Mouse (Mus musculus): Measurements from ENCODE around the gene Tns3. TPM values are rescaled to one million over a fixed set of nuclear protein-coding genes. Genes with fewer than 3 reads are reported as not detected.

Tns3 gene
- polyA plus RNA-seq, 1 experiment from 2014 or later, result 10.5 TPM

DNA sequence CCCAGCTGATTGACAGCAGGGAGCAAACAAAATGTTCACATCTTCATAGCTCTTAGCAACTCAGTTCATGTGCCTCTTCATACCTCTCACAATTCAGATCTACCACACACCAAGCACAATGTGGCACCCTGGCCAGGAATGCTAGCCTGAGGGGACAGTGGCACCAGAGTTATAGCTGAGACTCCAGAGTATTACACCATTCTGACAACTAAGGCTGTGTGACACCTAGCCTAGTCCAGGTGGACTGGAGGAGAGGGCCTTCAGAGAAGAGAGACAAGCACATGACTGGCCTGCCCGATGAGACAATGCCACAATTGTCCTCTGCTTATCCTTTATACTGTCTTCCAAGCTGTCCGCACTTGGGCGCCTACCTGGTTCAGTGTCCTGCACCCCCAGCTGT, 192.8 kb downstream of the Tns3 start:
- no peaks in the 10 kb centered on the region for H3K27me3 ChIP-seq (replicated peaks; ENCODE audit: control insufficient read depth, insufficient read depth, low read length)
- H3K4me3 ChIP-seq (ENCODE audit: low read depth, low read length), result no peak overlapping the region
- peaks cover 20% of the 10 kb centered on the region; the same call in 1 of the 2 replicates for H3K36me3 ChIP-seq (ENCODE audit: control insufficient read depth, insufficient read depth)
- H3K4me1 ChIP-seq (replicated peaks; ENCODE audit: control insufficient read depth, insufficient read depth, low read length), result peaks cover 17% of the 10 kb centered on the region
- H3K27ac ChIP-seq (ENCODE audit: low read depth, low read length), result no peak overlapping the region
- no peak for ATAC-seq
- H3K9ac ChIP-seq (ENCODE audit: low read depth, low read length), result no peak overlapping the region
- H3K4me2 ChIP-seq (replicated peaks; ENCODE audit: low read depth), result no peak overlapping the region
- no peaks in the 10 kb centered on the region for H3K9me3 ChIP-seq (ENCODE audit: control insufficient read depth)
- TF ChIP-seq CTCF (IDR thresholded peaks at IDR 0.05; ENCODE audit: low read depth), result no peak
- WGBS, result 77% methylated on average over 3 of the region's 3 CpGs

GRCm38 (mm10) chr11:8469537-8469936, 194.8 kb downstream of the Tns3 start:
- ATAC-seq, result no peak
- H3K27me3 ChIP-seq (replicated peaks; ENCODE audit: control insufficient read depth, insufficient read depth, low read length), result no peaks in the 10 kb centered on the region
- no peak for TF ChIP-seq CTCF (IDR thresholded peaks at IDR 0.05; ENCODE audit: low read depth)
- peak overlapping the region; percentile 24; the same call in 1 of the 2 replicates for H3K27ac ChIP-seq (ENCODE audit: low read depth, low read length)
- peaks cover 18% of the 10 kb centered on the region for H3K4me1 ChIP-seq (replicated peaks; ENCODE audit: control insufficient read depth, insufficient read depth, low read length)
- peak overlapping the region; percentile 75; the same call in 1 of the 2 replicates for H3K4me2 ChIP-seq (replicated peaks; ENCODE audit: low read depth)
- 29% methylated on average over 9 of the region's 9 CpGs for WGBS
- no peak overlapping the region for H3K9ac ChIP-seq (ENCODE audit: low read depth, low read length)
- no peaks in the 10 kb centered on the region for H3K9me3 ChIP-seq (ENCODE audit: control insufficient read depth)
- H3K36me3 ChIP-seq (ENCODE audit: control insufficient read depth, insufficient read depth), result peaks cover 17% of the 10 kb centered on the region; the same call in 1 of the 2 replicates
- H3K4me3 ChIP-seq (ENCODE audit: low read depth, low read length), result no peak overlapping the region

DNA sequence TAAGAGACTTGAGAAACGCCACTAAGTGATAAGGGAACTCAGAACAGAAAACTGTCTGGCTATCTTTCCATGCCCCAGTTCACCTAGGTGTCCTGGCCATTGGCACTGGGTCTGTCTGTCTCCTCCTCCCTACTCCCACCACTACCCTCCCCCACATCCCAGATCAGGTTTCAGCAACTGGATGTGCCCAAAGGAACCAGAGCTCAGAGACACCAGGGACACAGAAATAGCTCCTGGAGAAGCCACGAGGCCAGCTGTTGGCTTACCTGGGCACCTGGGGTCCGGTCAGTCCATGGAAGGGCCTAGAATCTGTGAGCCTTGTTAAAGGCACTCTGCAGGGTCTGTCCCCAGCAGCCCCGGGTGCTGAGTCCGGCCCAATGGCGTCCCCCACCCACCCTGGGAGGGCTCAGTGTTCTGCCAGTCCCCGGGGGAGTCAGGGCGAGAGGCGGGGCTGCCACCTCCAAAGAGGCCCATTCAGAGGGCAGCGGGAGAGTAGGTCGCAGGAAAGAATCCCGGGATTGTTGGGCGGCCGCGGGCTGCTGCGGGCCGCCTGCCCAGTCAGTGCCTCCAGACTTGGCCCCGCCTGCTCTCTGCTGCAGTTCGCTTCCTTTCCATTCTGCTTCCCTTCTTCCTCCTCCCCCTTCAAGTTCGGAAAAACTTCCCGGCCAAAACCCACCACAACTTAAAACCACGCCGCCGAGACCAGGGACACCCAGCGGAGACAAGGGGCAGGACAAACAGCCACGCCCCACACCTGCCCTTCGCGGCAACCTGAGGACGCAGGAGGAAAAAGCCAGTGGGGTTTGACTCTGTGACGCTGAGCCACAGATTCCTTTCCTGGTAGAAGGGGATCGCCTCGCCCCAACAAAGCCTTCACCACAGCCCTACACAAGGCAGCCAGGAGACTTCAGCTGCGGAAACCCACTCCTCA, 195.9 kb downstream of the Tns3 start:
- Histone ChIP-seq H3K27ac (ENCODE audit: low read depth, low read length) (peak overlapping the region; percentile 24), H3K4me1 (replicated peaks; ENCODE audit: control insufficient read depth, insufficient read depth, low read length) (peaks cover 18% of the 10 kb centered on the region), H3K4me3 (ENCODE audit: low read depth, low read length) (peak overlapping the region; percentile 43), H3K4me2 (replicated peaks; ENCODE audit: low read depth) (peak overlapping the region; percentile 75), H3K36me3 (ENCODE audit: control insufficient read depth, insufficient read depth) (peaks cover 15% of the 10 kb centered on the region), H3K9me3 (ENCODE audit: control insufficient read depth) (no peaks in the 10 kb centered on the region), H3K9ac (ENCODE audit: low read depth, low read length) (peak overlapping the region; percentile 53), H3K27me3 (replicated peaks; ENCODE audit: control insufficient read depth, insufficient read depth, low read length) (no peaks in the 10 kb centered on the region)
- peak; percentile 65 for ATAC-seq
- 3% methylated on average over 33 of the region's 33 CpGs for WGBS
- TF ChIP-seq CTCF (IDR thresholded peaks at IDR 0.05; ENCODE audit: low read depth), result peak; percentile 50

- Histone ChIP-seq H3K27me3 (replicated peaks; ENCODE audit: control insufficient read depth, insufficient read depth, low read length) (no peaks in the 10 kb centered on the region), H3K9me3 (ENCODE audit: control insufficient read depth) (no peaks in the 10 kb centered on the region), H3K27ac (ENCODE audit: low read depth, low read length) (peak overlapping the region; percentile 2; the same call in 1 of the 2 replicates), H3K4me1 (replicated peaks; ENCODE audit: control insufficient read depth, insufficient read depth, low read length) (peaks cover 17% of the 10 kb centered on the region), H3K4me2 (replicated peaks; ENCODE audit: low read depth) (peak overlapping the region; percentile 75), H3K9ac (ENCODE audit: low read depth, low read length) (peak overlapping the region; percentile 53), H3K36me3 (ENCODE audit: control insufficient read depth, insufficient read depth) (peaks cover 23% of the 10 kb centered on the region), H3K4me3 (ENCODE audit: low read depth, low read length) (peak overlapping the region; percentile 43)
- whole genome bisulfite sequencing, result 54% methylated on average over 13 of the region's 13 CpGs
- no peak for TF ChIP-seq CTCF (IDR thresholded peaks at IDR 0.05; ENCODE audit: low read depth)
- no peak for ATAC-seq
Observed at GRCm38 (mm10) chr11:8467403-8468160, 196.8 kb downstream of the Tns3 start.

DNA sequence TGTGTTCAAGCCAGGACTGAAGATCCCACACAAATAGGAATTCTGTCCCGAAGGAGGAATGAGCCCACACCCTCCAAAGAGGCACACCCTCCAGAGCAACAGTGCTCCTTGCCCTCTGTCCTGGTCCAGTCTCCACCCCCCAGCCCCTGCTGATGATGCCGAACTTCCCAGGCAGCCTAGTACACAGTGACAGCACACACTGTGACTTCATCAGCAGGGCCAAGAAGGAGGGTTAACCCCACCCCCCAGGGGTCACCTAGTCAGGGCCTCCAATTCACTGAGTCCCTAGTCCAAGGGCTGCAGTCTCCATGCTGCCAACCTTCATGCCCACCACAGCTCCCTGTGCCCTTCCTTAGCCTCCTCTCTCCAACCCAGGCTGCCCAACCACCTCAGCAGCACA, 200.5 kb downstream of the Tns3 start:
- no peaks in the 10 kb centered on the region for H3K9me3 ChIP-seq (ENCODE audit: control insufficient read depth)
- no peak overlapping the region for H3K4me3 ChIP-seq (ENCODE audit: low read depth, low read length)
- no peak overlapping the region for H3K27ac ChIP-seq (ENCODE audit: low read depth, low read length)
- H3K36me3 ChIP-seq (ENCODE audit: control insufficient read depth, insufficient read depth), result peaks cover 16% of the 10 kb centered on the region
- peaks cover 14% of the 10 kb centered on the region for H3K4me1 ChIP-seq (replicated peaks; ENCODE audit: control insufficient read depth, insufficient read depth, low read length)
- H3K27me3 ChIP-seq (replicated peaks; ENCODE audit: control insufficient read depth, insufficient read depth, low read length), result no peaks in the 10 kb centered on the region
- H3K9ac ChIP-seq (ENCODE audit: low read depth, low read length), result no peak overlapping the region
- H3K4me2 ChIP-seq (replicated peaks; ENCODE audit: low read depth), result no peak overlapping the region
- no peak for TF ChIP-seq CTCF (IDR thresholded peaks at IDR 0.05; ENCODE audit: low read depth)
- no peak; the same call in 1 of the 2 replicates for ATAC-seq
- WGBS, result 36% methylated on average over 2 of the region's 2 CpGs

DNA sequence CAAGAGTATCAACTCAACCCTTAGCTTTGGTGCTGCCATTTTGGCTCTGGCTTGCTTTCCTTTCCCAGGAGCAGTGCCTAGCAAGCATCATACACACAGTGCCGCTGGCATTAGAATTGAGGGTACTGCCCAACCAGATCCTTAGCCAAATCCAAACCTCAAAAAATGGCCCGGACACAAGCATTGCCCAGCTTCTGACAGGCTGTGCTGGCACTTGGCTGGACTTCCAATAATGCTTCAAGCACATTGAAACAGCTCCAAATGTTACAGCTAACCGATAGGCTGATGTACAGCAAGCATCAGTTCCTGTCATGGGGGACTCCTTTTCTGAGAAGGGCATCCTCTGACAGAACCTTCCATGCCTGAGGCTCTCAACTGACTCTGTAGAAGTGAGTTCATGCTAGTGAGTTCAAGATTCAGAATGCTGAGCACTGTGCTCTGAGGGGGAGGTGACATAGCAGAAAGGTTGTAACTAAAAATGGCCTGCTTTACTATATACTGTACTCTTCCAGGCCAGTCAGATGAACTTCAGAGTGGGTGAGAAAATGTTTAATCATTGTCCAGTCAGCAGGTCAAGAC, 201.4 kb downstream of the Tns3 start:
- ATAC-seq, result no peak
- WGBS, result 97% methylated on average over 3 of the region's 3 CpGs
- no peak overlapping the region for H3K4me3 ChIP-seq (ENCODE audit: low read depth, low read length)
- H3K4me2 ChIP-seq (replicated peaks; ENCODE audit: low read depth), result no peak overlapping the region
- H3K27ac ChIP-seq (ENCODE audit: low read depth, low read length), result 0 out of 2 replicates have a peak overlapping the region, but pooled peaks have one; percentile 1
- TF ChIP-seq CTCF (IDR thresholded peaks at IDR 0.05; ENCODE audit: low read depth), result no peak
- H3K36me3 ChIP-seq (ENCODE audit: control insufficient read depth, insufficient read depth), result peaks cover 12% of the 10 kb centered on the region
- no peak overlapping the region for H3K9ac ChIP-seq (ENCODE audit: low read depth, low read length)
- peaks cover 14% of the 10 kb centered on the region for H3K4me1 ChIP-seq (replicated peaks; ENCODE audit: control insufficient read depth, insufficient read depth, low read length)
- H3K9me3 ChIP-seq (ENCODE audit: control insufficient read depth), result no peaks in the 10 kb centered on the region
- no peaks in the 10 kb centered on the region for H3K27me3 ChIP-seq (replicated peaks; ENCODE audit: control insufficient read depth, insufficient read depth, low read length)

All from intestine, postnatal 0 days (tissue).